Mouse (Mus musculus) bone marrow, adult 2 months (tissue): ENCODE measurements around the gene Exoc7.
A peak's percentile ranks its signal among the peaks of the same experiment; 100 is the strongest.

Experiments
- CTCF ChIP-seq: fragments of 200-500 bp; IDR thresholded peaks from 2 replicates; pipeline ENCODE4 v1.5.1; 2011; ENCODE audit warnings: low read length, control low read depth; ENCODE audit not compliant: control insufficient read depth, insufficient read depth
- POLR2A ChIP-seq: fragments of 200-500 bp; IDR thresholded peaks from 2 replicates; pipeline ENCODE4 v1.6.1; 2011; ENCODE audit warnings: low read depth, mild to moderate bottlenecking, control low read depth, low read length, borderline replicate concordance; ENCODE audit not compliant: control insufficient read depth

DNA sequence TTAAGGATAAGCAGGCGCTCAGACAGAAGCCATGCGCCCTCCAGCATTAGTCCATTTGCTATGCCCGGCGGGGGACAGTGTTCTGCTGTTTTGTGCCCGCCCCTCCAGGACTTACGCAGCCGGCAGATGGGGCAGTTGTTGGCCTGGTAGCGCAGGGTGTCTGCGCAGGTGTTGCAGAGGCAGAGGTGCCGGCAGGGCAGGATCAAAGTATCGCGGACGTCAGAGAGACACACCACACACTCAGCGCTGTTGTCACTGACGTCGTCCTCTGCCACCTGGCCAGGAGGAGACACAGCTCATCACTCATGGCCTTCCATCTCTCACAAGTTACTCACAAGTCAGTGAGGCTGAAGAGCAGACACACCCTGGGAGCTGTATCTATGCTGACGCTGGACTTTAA lies 47.5 kb upstream of the Exoc7 start:
- TF ChIP-seq POLR2A = no peak
- TF ChIP-seq CTCF = 0 out of 2 replicates have a peak, but pooled peaks have one; percentile 4
